In genomic region chr1:100386252-100386651, GRCm38 (mm10) we compare ENCODE assay signal across 31 mouse cellular contexts.
"Had no signal": no experiment of that assay in that cellular context is flagged by ENCODE, and none has a peak within 500 bp of the region (broad histone marks: within the 10 kb centered on the region; RNA-seq: fewer than 3 reads in every experiment).

No protein-coding gene starts in this region.

- H3K4me1 ChIP-seq: limb, embryonic 10.5 days; limb, embryonic 12.5 days; limb, embryonic 13.5 days; limb, embryonic 15.5 days; liver, embryonic 12.5 days; liver, embryonic 13.5 days; liver, embryonic 15.5 days; lung, embryonic 15.5 days; megakaryocyte, embryonic 14.5 days; midbrain, embryonic 10.5 days; midbrain, embryonic 12.5 days; midbrain, embryonic 13.5 days; midbrain, embryonic 15.5 days had no signal

- H3K9ac ChIP-seq: limb, embryonic 12.5 days; limb, embryonic 13.5 days; limb, embryonic 15.5 days; liver, embryonic 12.5 days; liver, embryonic 13.5 days; liver, embryonic 14.5 days; liver, embryonic 15.5 days; liver, postnatal 0 days; lung, embryonic 14.5 days; lung, embryonic 15.5 days; midbrain, embryonic 12.5 days; midbrain, embryonic 13.5 days; midbrain, embryonic 15.5 days had no signal

- ATAC-seq: liver, embryonic 12.5 days; liver, postnatal 0 days; lung, postnatal 0 days; midbrain, embryonic 13.5 days; midbrain, embryonic 15.5 days; midbrain, embryonic 16.5 days had no signal

- H3K9me3 ChIP-seq: limb, embryonic 10.5 days; limb, embryonic 12.5 days; limb, embryonic 13.5 days; limb, embryonic 15.5 days; liver, embryonic 12.5 days; liver, embryonic 13.5 days; liver, embryonic 15.5 days; lung, embryonic 15.5 days; megakaryocyte, embryonic 14.5 days; midbrain, embryonic 10.5 days; midbrain, embryonic 12.5 days; midbrain, embryonic 13.5 days; midbrain, embryonic 15.5 days had no signal

- H3K27ac ChIP-seq: left cerebral cortex, adult 2 months; limb, embryonic 10.5 days; limb, embryonic 12.5 days; limb, embryonic 13.5 days; limb, embryonic 15.5 days; liver, embryonic 12.5 days; liver, embryonic 13.5 days; liver, embryonic 14.5 days; liver, embryonic 15.5 days; lung, embryonic 15.5 days; macrophage; midbrain, embryonic 10.5 days; midbrain, embryonic 12.5 days; midbrain, embryonic 13.5 days; midbrain, embryonic 15.5 days had no signal

- H3K4me2 ChIP-seq: limb, embryonic 12.5 days; limb, embryonic 13.5 days; limb, embryonic 15.5 days; liver, embryonic 12.5 days; liver, embryonic 13.5 days; liver, embryonic 15.5 days; lung, embryonic 14.5 days; lung, embryonic 15.5 days; midbrain, embryonic 11.5 days; midbrain, embryonic 12.5 days; midbrain, embryonic 13.5 days; midbrain, embryonic 15.5 days had no signal

- DNase-seq: left cerebral cortex, postnatal 4 days; liver; liver, embryonic 13.5 days; liver, postnatal 0 days; lung, adult 18-20 months; lung, adult 2 months; lung, embryonic 14.5 days; lung, postnatal 10 days; lung, postnatal 14 days; lung, postnatal 36 days; lung, postnatal 4 days; midbrain, embryonic 14.5 days had no signal

- H3K27me3 ChIP-seq: limb, embryonic 12.5 days; limb, embryonic 13.5 days; limb, embryonic 15.5 days; liver, embryonic 12.5 days; liver, embryonic 13.5 days; liver, embryonic 15.5 days; lung, embryonic 15.5 days; megakaryocyte, embryonic 14.5 days; midbrain, embryonic 12.5 days; midbrain, embryonic 13.5 days; midbrain, embryonic 15.5 days had no signal

- H3K36me3 ChIP-seq: limb, embryonic 10.5 days; limb, embryonic 12.5 days; limb, embryonic 13.5 days; limb, embryonic 15.5 days; liver, embryonic 12.5 days; liver, embryonic 13.5 days; liver, embryonic 15.5 days; lung, embryonic 15.5 days; midbrain, embryonic 10.5 days; midbrain, embryonic 12.5 days; midbrain, embryonic 13.5 days; midbrain, embryonic 15.5 days had no signal

- H3K4me3 ChIP-seq: left cerebral cortex, adult 2 months; limb, embryonic 10.5 days; limb, embryonic 12.5 days; limb, embryonic 13.5 days; limb, embryonic 15.5 days; liver, embryonic 12.5 days; liver, embryonic 13.5 days; liver, embryonic 15.5 days; lung, embryonic 15.5 days; megakaryocyte, embryonic 14.5 days; midbrain, embryonic 10.5 days; midbrain, embryonic 12.5 days; midbrain, embryonic 13.5 days; midbrain, embryonic 15.5 days; myocyte had no signal
